Mouse (Mus musculus): ENCODE measurements around the gene Rnf41.

GRCm38 (mm10) chr10:128380565-128380964, 30.9 kb upstream of the Rnf41 start:
- TF ChIP-seq CTCF (IDR thresholded peaks at IDR 0.05; ENCODE audit: low read depth) (no peak), EP300 (IDR thresholded peaks at IDR 0.05; ENCODE audit: low read depth) (no peak)

All from heart, postnatal 0 days (tissue).